ENCODE assay signal across 13 mouse cellular contexts in the genomic region with DNA sequence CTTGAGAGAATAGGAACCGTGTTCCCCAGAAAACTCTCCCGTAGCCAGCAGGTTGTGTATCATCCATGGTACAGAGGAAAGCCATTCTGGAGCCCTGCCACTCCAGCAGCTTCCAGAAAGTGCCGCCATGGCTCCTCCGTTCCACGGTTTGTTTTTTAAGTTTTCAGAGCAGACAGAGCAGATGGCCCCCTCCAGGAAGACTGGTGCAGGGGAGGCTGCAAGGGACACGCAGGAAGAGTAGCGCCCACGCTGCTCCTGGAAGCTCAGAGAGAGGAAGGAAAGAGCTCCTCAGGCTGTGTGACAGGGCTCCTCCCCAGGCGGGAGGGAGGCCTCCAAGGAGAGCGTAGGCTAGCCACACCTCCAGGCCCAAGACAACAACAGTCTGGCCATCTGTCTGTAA. TPM values are rescaled to one million over a fixed set of nuclear protein-coding genes. Genes with fewer than 3 reads are reported as not detected.
DNase-seq lines count a peak whose midpoint lies in the region; ATAC-seq and TF ChIP-seq lines count a peak whose summit lies in the region.
"Had no signal": no experiment of that assay in that cellular context is flagged by ENCODE, and none has a peak within 500 bp of the region (broad histone marks: within the 10 kb centered on the region; RNA-seq: fewer than 3 reads in every experiment).

No protein-coding gene starts in this region.

- H3K27ac ChIP-seq in cortical plate, adult 2 months (ENCODE audit: insufficient read depth, low read length): peak overlapping the region; percentile 61; the same call in 1 of the 2 replicates
- peak overlapping the region; percentile 75 for H3K27ac ChIP-seq in hindbrain, embryonic 14.5 days
- H3K27ac ChIP-seq: embryonic facial prominence, embryonic 13.5 days; heart, embryonic 15.5 days; limb, embryonic 13.5 days had no signal

- H3K4me3 ChIP-seq in cortical plate, adult 2 months (ENCODE audit: insufficient read depth, low read length): no peak overlapping the region
- no peak overlapping the region for H3K4me3 ChIP-seq in hindbrain, embryonic 14.5 days (replicated peaks; ENCODE audit: low read length)
- H3K4me3 ChIP-seq: embryonic facial prominence, embryonic 13.5 days; heart, embryonic 15.5 days; limb, embryonic 13.5 days had no signal

- TF ChIP-seq CTCF in cortical plate, adult 2 months (IDR thresholded peaks at IDR 0.05; ENCODE audit: extremely low read depth, insufficient read depth, low read length): no peak

- no peaks in the 10 kb centered on the region for H3K36me3 ChIP-seq in hindbrain, embryonic 14.5 days (replicated peaks; ENCODE audit: control insufficient read depth, insufficient read depth)
- H3K36me3 ChIP-seq: embryonic facial prominence, embryonic 13.5 days; heart, embryonic 15.5 days; limb, embryonic 13.5 days had no signal

- TF ChIP-seq POLR2A in cortical plate, adult 2 months (IDR thresholded peaks at IDR 0.05; ENCODE audit: extremely low read depth, insufficient read depth, low read length): no peak

- H3K27me3 ChIP-seq in hindbrain, embryonic 14.5 days (ENCODE audit: control insufficient read depth, insufficient read depth, low read length): no peaks in the 10 kb centered on the region

- peak; percentile 96 for DNase-seq in brain, adult 2 months (ENCODE audit: low read depth, low spot score)
- no peak for DNase-seq in hindbrain, embryonic 14.5 days (ENCODE audit: low spot score)
- peak; percentile 88 to 91 for DNase-seq in left cerebral cortex, postnatal 36 days (ENCODE audit: low spot score in 2 of 2)
- no peak for DNase-seq in lung, postnatal 10 days
- DNase-seq in kidney, adult 9 months: no peak
- no peak for DNase-seq in gastrocnemius, adult 18-20 months (ENCODE audit: low spot score)

- no peak for ATAC-seq in hindbrain, embryonic 14.5 days (ENCODE audit: low FRiP score)
- no peak for ATAC-seq in activated CD4-positive, CD25-positive, alpha-beta regulatory T cell, adult 4 months

- no peak overlapping the region for H3K9ac ChIP-seq in hindbrain, embryonic 14.5 days
- H3K9ac ChIP-seq: embryonic facial prominence, embryonic 13.5 days; heart, embryonic 15.5 days; limb, embryonic 13.5 days had no signal

- WGBS in hindbrain, embryonic 14.5 days: 24% methylated on average over 10 of the region's 10 CpGs

- intact Hi-C loops in left cerebral cortex, postnatal 36 days (cut with DNase I): loop anchor here (2.0 kb wide), 1 partner anchor 37 kb away; the partner anchor contains the start of gene Eef1a2

- no peaks in the 10 kb centered on the region for H3K9me3 ChIP-seq in hindbrain, embryonic 14.5 days (ENCODE audit: control insufficient read depth, low read length)
- H3K9me3 ChIP-seq: embryonic facial prominence, embryonic 13.5 days; heart, embryonic 15.5 days; limb, embryonic 13.5 days had no signal

- H3K4me1 ChIP-seq in cortical plate, adult 2 months (ENCODE audit: control insufficient read depth, insufficient read depth, low read length): peaks cover 20% of the 10 kb centered on the region
- H3K4me1 ChIP-seq in hindbrain, embryonic 14.5 days (replicated peaks; ENCODE audit: control insufficient read depth, insufficient read depth, low read length): peaks cover 67% of the 10 kb centered on the region
- H3K4me1 ChIP-seq: embryonic facial prominence, embryonic 13.5 days; heart, embryonic 15.5 days; limb, embryonic 13.5 days had no signal

- H3K4me2 ChIP-seq in hindbrain, embryonic 14.5 days (replicated peaks): no peak overlapping the region
- H3K4me2 ChIP-seq: embryonic facial prominence, embryonic 13.5 days; heart, embryonic 15.5 days; limb, embryonic 13.5 days had no signal

RNA-seq across cellular contexts. Expression of gene Kcnq2, which starts 15.1 kb away (rescaled TPM):
- 171 and 180 TPM in 2 replicates for polyA plus RNA-seq in cortical plate, adult 2 months (2012; rRNA removed)
- 54.2 and 55.9 TPM in 2 replicates for polyA plus RNA-seq in hindbrain, embryonic 14.5 days (2014; fragmentation: Nextera tagmentation; extraction: Ambion mirVana)
- 100 to 1,000 TPM; 225 to 264 TPM for total RNA-seq in left cerebral cortex, postnatal 36 days (2021)
- not detected for polyA plus RNA-seq in activated CD4-positive, CD25-positive, alpha-beta regulatory T cell, adult 4 months (2017; shearing (Covaris generic))
- under 1 TPM in 1 of 2 experiments, not detected in 1; 0.18 TPM for total RNA-seq in gastrocnemius, adult 18-20 months (2021)
- total RNA-seq: monocyte, adult 5-6 weeks had no signal
- polyA plus RNA-seq: spleen, adult 2 months had no signal

RNA-seq across cellular contexts. Expression of gene Eef1a2, which starts 36.9 kb away (rescaled TPM):
- 1,125 and 1,195 TPM in 2 replicates for polyA plus RNA-seq in cortical plate, adult 2 months (2012; rRNA removed)
- polyA plus RNA-seq in hindbrain, embryonic 14.5 days (2014; fragmentation: Nextera tagmentation; extraction: Ambion mirVana): 21.1 and 22.3 TPM in 2 replicates
- total RNA-seq in left cerebral cortex, postnatal 36 days (2021): 1,000 to 10,000 TPM; 1,312 to 1,553 TPM
- not detected for polyA plus RNA-seq in activated CD4-positive, CD25-positive, alpha-beta regulatory T cell, adult 4 months (2017; shearing (Covaris generic))
- total RNA-seq in gastrocnemius, adult 18-20 months (2021): 1,000 to 10,000 TPM; 2,039 to 2,096 TPM
- total RNA-seq: monocyte, adult 5-6 weeks had no signal
- polyA plus RNA-seq: limb, embryonic 13.5 days had no signal

Comparison
In these comparisons a context has a peak if more than half of its experiments do, and no peak if none do; other contexts are left out.
1. DNase-seq: peak in brain, adult 2 months (single experiment) and left cerebral cortex, postnatal 36 days (2 of 2); none in hindbrain, embryonic 14.5 days (single experiment), lung, postnatal 10 days (single experiment), kidney, adult 9 months (single experiment) and gastrocnemius, adult 18-20 months (single experiment).
2. RNA of gene Kcnq2, which starts 15.1 kb away (polyA plus RNA-seq): 171 to 180 TPM in cortical plate, adult 2 months and 54.2 to 55.9 TPM in hindbrain, embryonic 14.5 days; not detected in activated CD4-positive, CD25-positive, alpha-beta regulatory T cell, adult 4 months; every median in the first group is over 10 times any median in the second.
3. RNA of gene Eef1a2, which starts 36.9 kb away (polyA plus RNA-seq): 1,125 to 1,195 TPM in cortical plate, adult 2 months; 21.1 to 22.3 TPM in hindbrain, embryonic 14.5 days and not detected in activated CD4-positive, CD25-positive, alpha-beta regulatory T cell, adult 4 months; every median in the first group is over 10 times any median in the second.